Mouse (Mus musculus) forebrain, embryonic 16.5 days (tissue): ENCODE measurements around the gene Gm1673. TPM values are rescaled to one million over a fixed set of nuclear protein-coding genes. Genes with fewer than 3 reads are reported as not detected.

Experiments
- ATAC-seq: fragments of 200-750 bp; cut with Nextera tagmentation; 2 replicates; pipeline ENCODE4 v1.8.0; 2017; ENCODE audit warnings: mild to moderate bottlenecking, moderate library complexity
- H3K27ac ChIP-seq: fragments of 300-500 bp; sonication (generic); 2 replicates; pipeline ENCODE4 v1.5.1; 2014; ENCODE audit warnings: low read length, control low read depth
- H3K27me3 ChIP-seq: fragments of 300-500 bp; sonication (generic); replicated peaks from 2 replicates; pipeline ENCODE4 v1.6.1; 2014; ENCODE audit warnings: low read length; ENCODE audit not compliant: control insufficient read depth, insufficient read depth
- H3K36me3 ChIP-seq: fragments of 300-500 bp; sonication (generic); 2 replicates; pipeline ENCODE4 v1.6.1; 2014; ENCODE audit not compliant: control insufficient read depth, insufficient read depth
- H3K4me1 ChIP-seq: fragments of 300-500 bp; sonication (generic); replicated peaks from 2 replicates; pipeline ENCODE4 v1.6.1; 2014; ENCODE audit warnings: low read length; ENCODE audit not compliant: control insufficient read depth, insufficient read depth
- H3K4me2 ChIP-seq: fragments of 300-500 bp; sonication (generic); 2 replicates; pipeline ENCODE4 v1.6.1; 2014; ENCODE audit warnings: mild to moderate bottlenecking, low read length, control low read depth
- H3K4me3 ChIP-seq: fragments of 300-500 bp; sonication (generic); replicated peaks from 2 replicates; pipeline ENCODE4 v1.5.1; 2014; ENCODE audit warnings: mild to moderate bottlenecking, low read length, control low read depth
- H3K9ac ChIP-seq: fragments of 300-500 bp; sonication (generic); replicated peaks from 2 replicates; pipeline ENCODE4 v1.6.1; 2014; ENCODE audit warnings: low read depth, low read length, control low read depth
- H3K9me3 ChIP-seq: fragments of 300-500 bp; sonication (generic); 2 replicates; pipeline ENCODE4 v1.6.1; 2016; ENCODE audit warnings: low read length; ENCODE audit not compliant: control insufficient read depth
- WGBS: fragments of 180-500 bp; shearing (Covaris S2); extraction: QIAGEN DNeasy Blood & Tissue Kit; methylation state at CpG from one replicate; pipeline ENCODE4 v1.1.7; 2014; 5-methylcytosine and 5-hydroxymethylcytosine counted together
- polyA plus RNA-seq: library from polyadenylated mRNA; unstranded; fragments of >200 nt; fragmentation: Nextera tagmentation; extraction: Ambion mirVana; gene quantifications from 2 replicates; pipeline ENCODE4 v1.2.1, GENCODE M21; 2015

Gene Gm1673
- polyA plus RNA-seq, 1 experiment from 2014 or later, result 524 TPM

- Histone ChIP-seq H3K9ac (no peak overlapping the region), H3K9me3 (no peaks in the 10 kb centered on the region), H3K27me3 (no peaks in the 10 kb centered on the region), H3K4me3 (no peak overlapping the region), H3K27ac (no peak overlapping the region), H3K36me3 (no peaks in the 10 kb centered on the region), H3K4me1 (peaks cover 7% of the 10 kb centered on the region), H3K4me2 (no peak overlapping the region)
- ATAC-seq, result no peak
- 85% methylated on average over 5 of the region's 5 CpGs for WGBS
These were observed 21.4 kb downstream of the Gm1673 start for GRCm38 (mm10) chr5:34004618-34005017.

GRCm38 (mm10) chr5:34006832-34007231 is 23.6 kb downstream of the Gm1673 start:
- Histone ChIP-seq H3K9me3 (no peaks in the 10 kb centered on the region), H3K4me1 (peaks cover 4% of the 10 kb centered on the region; the same call in 1 of the 2 replicates), H3K27me3 (no peaks in the 10 kb centered on the region), H3K27ac (no peak overlapping the region), H3K4me2 (no peak overlapping the region), H3K36me3 (no peaks in the 10 kb centered on the region), H3K4me3 (no peak overlapping the region), H3K9ac (no peak overlapping the region)
- no peak for ATAC-seq
- WGBS, result 88% methylated on average over 4 of the region's 4 CpGs

- H3K4me2 ChIP-seq, result no peak overlapping the region
- H3K36me3 ChIP-seq, result no peaks in the 10 kb centered on the region
- ATAC-seq, result no peak
- H3K4me1 ChIP-seq, result peaks cover 4% of the 10 kb centered on the region; the same call in 1 of the 2 replicates
- no peaks in the 10 kb centered on the region for H3K27me3 ChIP-seq
- no peak overlapping the region for H3K9ac ChIP-seq
- 88% methylated on average over 4 of the region's 4 CpGs for WGBS
- H3K9me3 ChIP-seq, result no peaks in the 10 kb centered on the region
- H3K27ac ChIP-seq, result no peak overlapping the region
- no peak overlapping the region for H3K4me3 ChIP-seq
These were observed 24.2 kb downstream of the Gm1673 start for GRCm38 (mm10) chr5:34007392-34007941.

- Histone ChIP-seq H3K9me3 (no peaks in the 10 kb centered on the region), H3K4me3 (no peak overlapping the region), H3K27me3 (no peaks in the 10 kb centered on the region), H3K9ac (no peak overlapping the region), H3K27ac (no peak overlapping the region), H3K36me3 (no peaks in the 10 kb centered on the region), H3K4me1 (no peaks in the 10 kb centered on the region), H3K4me2 (no peak overlapping the region)
- 95% methylated on average over 1 of the region's 1 CpGs for WGBS
- no peak for ATAC-seq
These were observed 31.4 kb downstream of the Gm1673 start for GRCm38 (mm10) chr5:34014652-34015051.

- H3K9me3 ChIP-seq, result no peaks in the 10 kb centered on the region
- H3K4me1 ChIP-seq, result no peaks in the 10 kb centered on the region
- H3K36me3 ChIP-seq, result no peaks in the 10 kb centered on the region
- WGBS, result 82% methylated on average over 4 of the region's 4 CpGs
- H3K4me2 ChIP-seq, result no peak overlapping the region
- H3K27me3 ChIP-seq, result no peaks in the 10 kb centered on the region
- no peak overlapping the region for H3K27ac ChIP-seq
- ATAC-seq, result no peak
- H3K9ac ChIP-seq, result no peak overlapping the region
- H3K4me3 ChIP-seq, result no peak overlapping the region
These were observed 35.7 kb downstream of the Gm1673 start for GRCm38 (mm10) chr5:34018968-34019367.

GRCm38 (mm10) chr5:34030101-34030500 is 46.9 kb downstream of the Gm1673 start:
- ATAC-seq, result no peak
- H3K27ac ChIP-seq, result no peak overlapping the region
- 65% methylated on average over 4 of the region's 4 CpGs for WGBS

GRCm38 (mm10) chr5:34031022-34031421 is 47.8 kb downstream of the Gm1673 start:
- WGBS, result 57% methylated on average over 6 of the region's 6 CpGs
- H3K9ac ChIP-seq, result no peak overlapping the region

More at GRCm38 (mm10) chr5:34030101-34030500, 46.9 kb downstream of the Gm1673 start:
- Histone ChIP-seq H3K9ac (no peak overlapping the region), H3K4me1 (no peaks in the 10 kb centered on the region), H3K4me2 (no peak overlapping the region), H3K36me3 (no peaks in the 10 kb centered on the region), H3K27me3 (no peaks in the 10 kb centered on the region), H3K9me3 (no peaks in the 10 kb centered on the region), H3K4me3 (no peak overlapping the region)

GRCm38 (mm10) chr5:34032520-34032919 is 49.3 kb downstream of the Gm1673 start:
- ATAC-seq, result no peak
- 74% methylated on average over 3 of the region's 3 CpGs for WGBS
- Histone ChIP-seq H3K9me3 (no peaks in the 10 kb centered on the region), H3K4me2 (no peak overlapping the region), H3K9ac (no peak overlapping the region), H3K36me3 (no peaks in the 10 kb centered on the region), H3K27ac (no peak overlapping the region), H3K27me3 (no peaks in the 10 kb centered on the region), H3K4me3 (no peak overlapping the region), H3K4me1 (no peaks in the 10 kb centered on the region)

More at GRCm38 (mm10) chr5:34031022-34031421, 47.8 kb downstream of the Gm1673 start:
- H3K36me3 ChIP-seq, result no peaks in the 10 kb centered on the region
- no peaks in the 10 kb centered on the region for H3K9me3 ChIP-seq
- no peak overlapping the region for H3K4me3 ChIP-seq
- no peaks in the 10 kb centered on the region for H3K27me3 ChIP-seq
- no peak overlapping the region for H3K4me2 ChIP-seq
- H3K27ac ChIP-seq, result no peak overlapping the region
- H3K4me1 ChIP-seq, result no peaks in the 10 kb centered on the region
- ATAC-seq, result no peak
